Mouse (Mus musculus) thymus, adult 2 months (tissue): Measurements from ENCODE around the gene Raver2. TPM values are rescaled to one million over a fixed set of nuclear protein-coding genes. Genes with fewer than 3 reads are reported as not detected.

Source experiments
- DNase-seq: peaks from one replicate; pipeline ENCODE4 v3.0.0; 2021
- H3K27ac ChIP-seq: fragments of 200-500 bp; 2 replicates; pipeline ENCODE4 v1.5.1; 2012; ENCODE audit warnings: low read length, control low read depth; ENCODE audit not compliant: control insufficient read depth, insufficient read depth
- H3K27me3 ChIP-seq: fragments of 200-500 bp; 2 replicates; pipeline ENCODE4 v1.6.1; 2012; ENCODE audit warnings: mild to moderate bottlenecking, low read length, moderate library complexity, mixed read lengths; ENCODE audit not compliant: control insufficient read depth, insufficient read depth
- H3K36me3 ChIP-seq: fragments of 200-500 bp; 2 replicates; pipeline ENCODE4 v1.6.1; 2012; ENCODE audit warnings: mild to moderate bottlenecking, low read length, moderate library complexity; ENCODE audit not compliant: control insufficient read depth, insufficient read depth
- H3K4me1 ChIP-seq: fragments of 200-500 bp; replicated peaks from 2 replicates; pipeline ENCODE4 v1.6.1; 2012; ENCODE audit warnings: low read length; ENCODE audit not compliant: control insufficient read depth, insufficient read depth
- H3K4me3 ChIP-seq: fragments of 200-500 bp; 2 replicates; pipeline ENCODE4 v1.5.1; 2012; ENCODE audit warnings: mild to moderate bottlenecking, low read length, control low read depth, moderate library complexity; ENCODE audit not compliant: control insufficient read depth, insufficient read depth
- CTCF ChIP-seq: fragments of 200-500 bp; IDR thresholded peaks from 2 replicates; pipeline ENCODE4 v1.5.1; 2012; ENCODE audit warnings: mild to moderate bottlenecking, control low read depth, low read length, moderate library complexity, borderline replicate concordance; ENCODE audit not compliant: control insufficient read depth, poor library complexity, insufficient read depth; ENCODE audit errors: extremely low read depth
- POLR2A ChIP-seq: fragments of 200-500 bp; IDR thresholded peaks from 2 replicates; pipeline ENCODE4 v1.6.1; 2012; ENCODE audit warnings: mild to moderate bottlenecking, low read length, control low read depth, moderate library complexity; ENCODE audit not compliant: control insufficient read depth, poor library complexity, insufficient read depth; ENCODE audit errors: extremely low read depth
- WGBS: fragments of 180-500 bp; shearing (Covaris S2); methylation state at CpG from one replicate; pipeline ENCODE4 v1.1.7; 2018; 5-methylcytosine and 5-hydroxymethylcytosine counted together
- polyA plus RNA-seq: library from polyadenylated mRNA; depleted of rRNA; stranded (reverse); fragments of >200 nt; gene quantifications from 2 replicates; pipeline ENCODE4 v1.2.3, GENCODE M21; 2012

Raver2 gene
- polyA plus RNA-seq, 1 experiment, result 7.0 TPM

DNA sequence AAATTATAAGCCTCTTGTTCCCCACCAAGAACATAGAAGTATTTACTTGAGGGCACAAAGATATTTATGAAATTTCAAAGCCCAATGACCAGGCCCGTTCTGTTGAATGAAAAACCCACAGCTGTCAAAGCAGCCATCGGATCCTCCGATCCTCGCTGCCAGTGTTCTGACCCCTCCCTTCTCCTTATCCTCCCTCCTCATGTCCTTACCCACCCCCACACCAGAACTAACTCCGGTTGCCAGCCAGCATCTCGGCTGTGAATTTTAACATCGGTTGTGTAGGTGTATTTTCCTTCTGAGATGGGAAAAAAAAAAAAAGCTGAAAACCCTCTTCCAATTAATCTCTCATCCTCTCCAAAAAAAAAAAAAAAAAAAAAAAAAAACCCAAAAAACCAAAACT, 31.6 kb upstream of the Raver2 start:
- DNase-seq, result no peak
- Histone ChIP-seq H3K27ac (no peak overlapping the region; the same call in 1 of the 2 replicates), H3K4me1 (no peaks in the 10 kb centered on the region), H3K36me3 (no peaks in the 10 kb centered on the region), H3K27me3 (no peaks in the 10 kb centered on the region), H3K4me3 (no peak overlapping the region)
- no peak for TF ChIP-seq CTCF
- no peak for TF ChIP-seq POLR2A
- 96% methylated on average over 7 of the region's 7 CpGs for WGBS

DNA sequence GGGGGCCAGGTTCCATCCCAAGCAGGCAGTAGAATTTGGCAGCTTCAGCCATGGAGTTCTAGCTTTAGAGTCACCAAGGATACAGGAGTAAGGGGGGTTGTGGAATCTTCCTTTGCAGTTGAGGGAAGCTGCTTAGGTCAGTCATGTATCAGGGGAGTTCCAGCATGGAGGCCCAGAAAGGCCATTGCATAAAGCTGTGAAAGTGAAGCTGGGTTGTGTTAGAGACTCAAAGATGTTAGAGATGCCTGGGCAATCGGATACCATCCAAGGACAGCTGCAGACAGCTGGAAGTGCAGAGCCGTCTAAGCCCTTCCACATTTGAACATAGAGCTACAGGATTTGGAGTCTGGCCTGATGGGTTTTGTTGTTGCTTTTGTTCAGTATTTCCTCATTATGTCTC, 25.1 kb upstream of the Raver2 start:
- no peaks in the 10 kb centered on the region for H3K36me3 ChIP-seq
- no peak overlapping the region for H3K27ac ChIP-seq
- no peak overlapping the region for H3K4me3 ChIP-seq
- TF ChIP-seq POLR2A (no peak), CTCF (no peak)
- no peak for DNase-seq
- no peaks in the 10 kb centered on the region for H3K4me1 ChIP-seq
- H3K27me3 ChIP-seq, result no peaks in the 10 kb centered on the region
- WGBS, result 95% methylated on average over 2 of the region's 2 CpGs

- Histone ChIP-seq H3K27me3 (no peaks in the 10 kb centered on the region), H3K4me3 (no peak overlapping the region), H3K4me1 (no peaks in the 10 kb centered on the region), H3K27ac (no peak overlapping the region), H3K36me3 (no peaks in the 10 kb centered on the region)
- DNase-seq, result no peak
- no peak for TF ChIP-seq CTCF
- no peak for TF ChIP-seq POLR2A
These were observed 24.6 kb upstream of the Raver2 start for GRCm38 (mm10) chr4:101044149-101044548.

- 83% methylated on average over 4 of the region's 4 CpGs for WGBS
- Histone ChIP-seq H3K4me1 (no peaks in the 10 kb centered on the region), H3K27ac (no peak overlapping the region), H3K4me3 (no peak overlapping the region), H3K27me3 (no peaks in the 10 kb centered on the region), H3K36me3 (no peaks in the 10 kb centered on the region)
- TF ChIP-seq POLR2A, result no peak
- no peak for TF ChIP-seq CTCF
- no peak for DNase-seq
These were observed 22.2 kb upstream of the Raver2 start for GRCm38 (mm10) chr4:101046576-101046975.

DNA sequence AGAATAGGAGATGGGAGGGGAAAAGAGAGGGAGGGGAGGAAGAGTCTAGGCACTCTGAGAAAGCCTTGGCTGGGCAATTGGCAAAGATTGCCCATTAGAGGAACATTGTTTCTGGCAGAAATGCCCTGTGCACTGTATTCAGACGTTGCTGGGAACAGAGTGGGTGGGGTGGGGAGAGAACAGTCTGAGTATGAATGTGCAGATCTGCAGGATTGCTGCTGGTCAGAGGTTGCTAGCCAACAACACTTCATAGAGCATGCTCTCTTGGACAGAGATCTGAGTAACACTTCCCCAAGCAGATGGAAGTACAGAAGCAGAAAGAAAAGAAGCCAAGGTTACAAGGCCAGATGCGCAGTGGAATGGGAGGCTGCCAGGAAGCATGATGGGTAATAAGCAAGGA, 6.6 kb upstream of the Raver2 start:
- TF ChIP-seq POLR2A, result no peak
- TF ChIP-seq CTCF, result no peak
- Histone ChIP-seq H3K36me3 (no peaks in the 10 kb centered on the region), H3K4me3 (no peak overlapping the region), H3K27me3 (no peaks in the 10 kb centered on the region), H3K27ac (no peak overlapping the region), H3K4me1 (0 out of 2 replicates have a peak, but pooled peaks cover 2% of the 10 kb centered on the region)
- DNase-seq, result no peak
- 59% methylated on average over 2 of the region's 2 CpGs for whole genome bisulfite sequencing

GRCm38 (mm10) chr4:101066401-101066800, 2.4 kb upstream of the Raver2 start:
- TF ChIP-seq POLR2A (no peak), CTCF (no peak)
- Histone ChIP-seq H3K4me3 (no peak overlapping the region), H3K36me3 (no peaks in the 10 kb centered on the region), H3K27ac (no peak overlapping the region), H3K27me3 (no peaks in the 10 kb centered on the region), H3K4me1 (peaks cover 9% of the 10 kb centered on the region)
- WGBS, result 77% methylated on average over 5 of the region's 5 CpGs
- no peak for DNase-seq

DNA sequence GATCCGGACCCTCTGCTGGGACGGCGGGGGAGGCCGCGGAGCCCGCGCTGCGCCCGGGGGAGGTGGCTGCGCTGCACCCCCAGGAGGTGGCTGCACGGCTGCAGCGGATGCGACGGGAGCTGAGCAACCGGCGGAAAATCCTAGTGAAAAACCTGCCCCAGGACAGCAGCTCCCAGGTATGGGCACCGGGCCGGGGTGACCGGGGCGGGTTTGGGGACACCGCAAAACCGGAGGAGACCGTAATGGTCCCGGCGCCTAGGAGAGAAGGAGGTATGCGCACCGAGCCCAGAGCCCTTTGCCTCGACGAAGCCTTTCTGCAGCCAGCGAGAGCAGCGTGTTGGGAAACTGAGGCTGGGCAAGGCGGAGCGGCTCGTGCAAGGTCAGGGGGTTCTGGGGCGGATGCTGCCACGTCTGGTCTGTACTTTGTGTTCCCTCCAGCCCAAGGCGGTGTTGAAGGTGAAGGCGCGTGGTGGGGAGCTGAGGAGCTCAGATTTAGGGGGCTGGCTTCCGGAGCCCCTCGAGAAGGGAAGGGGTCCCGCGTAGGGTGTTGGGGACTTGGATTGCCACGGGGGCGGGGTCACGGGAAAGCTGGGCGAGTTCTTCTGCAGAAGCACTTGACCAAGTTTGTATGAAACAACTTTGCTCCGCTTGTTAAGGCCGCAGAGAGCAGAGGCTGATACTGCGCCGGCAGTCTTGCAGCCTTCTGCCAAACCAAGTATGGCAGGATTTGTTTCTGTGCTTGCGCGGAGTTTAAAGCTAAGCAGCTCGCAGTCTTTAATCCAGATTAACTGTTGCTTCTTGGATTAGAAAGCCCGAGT, 580 bp downstream of the Raver2 start:
- TF ChIP-seq POLR2A (no peak), CTCF (no peak)
- Histone ChIP-seq H3K4me3 (peak overlapping the region; percentile 53), H3K4me1 (peaks cover 7% of the 10 kb centered on the region), H3K27me3 (no peaks in the 10 kb centered on the region), H3K36me3 (no peaks in the 10 kb centered on the region), H3K27ac (no peak overlapping the region)
- peak; percentile 24 for DNase-seq
- 3% methylated on average over 55 of the region's 55 CpGs for WGBS

DNA sequence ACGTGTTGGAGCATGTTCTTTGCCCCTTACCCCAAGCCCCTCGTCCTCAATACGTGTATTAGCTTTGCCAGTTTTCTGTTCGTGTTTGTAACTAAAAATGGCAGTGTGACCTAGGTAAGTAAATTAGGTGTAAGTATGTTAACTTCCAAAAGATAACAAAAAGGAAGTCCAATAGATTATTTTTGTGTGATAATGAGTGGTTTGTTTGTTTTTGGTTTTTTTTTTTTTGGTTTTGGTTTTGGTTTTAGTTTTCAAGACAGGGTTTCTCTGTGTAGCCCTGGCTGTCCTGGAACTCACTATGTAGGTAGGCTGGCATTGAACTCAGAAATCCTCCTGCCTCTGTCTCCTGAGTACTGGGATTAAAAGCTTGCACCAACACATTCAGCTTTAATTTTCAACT, 2.8 kb downstream of the Raver2 start:
- TF ChIP-seq CTCF (no peak), POLR2A (no peak)
- Histone ChIP-seq H3K27me3 (no peaks in the 10 kb centered on the region), H3K4me3 (no peak overlapping the region), H3K36me3 (no peaks in the 10 kb centered on the region), H3K4me1 (peaks cover 7% of the 10 kb centered on the region), H3K27ac (no peak overlapping the region)
- DNase-seq, result no peak
- whole genome bisulfite sequencing, result 81% methylated on average over 4 of the region's 4 CpGs
